Mouse (Mus musculus) ES-E14 (cell line): Measurements from ENCODE around the gene Cers6. TPM values are rescaled to one million over a fixed set of nuclear protein-coding genes. Genes with fewer than 3 reads are reported as not detected.

Experiments
- DNase-seq: peaks from one replicate; pipeline ENCODE4 v3.0.0-alpha.2; 2013; ENCODE audit warnings: low read depth, low spot score
- H3K27ac ChIP-seq: 2 replicates; pipeline ENCODE4 v1.5.1; 2012; ENCODE audit warnings: low read depth, mild to moderate bottlenecking, low read length, moderate library complexity, mixed read lengths; ENCODE audit not compliant: poor library complexity, insufficient read depth, severe bottlenecking
- H3K36me3 ChIP-seq: 2 replicates; pipeline ENCODE4 v1.6.1; 2012; ENCODE audit warnings: mild to moderate bottlenecking, low read length, moderate library complexity, mixed read lengths; ENCODE audit not compliant: control insufficient read depth, poor library complexity, insufficient read depth, severe bottlenecking
- H3K4me1 ChIP-seq, 2 experiments: fragments of 150-350 bp in 1 of 2; sonication (generic) in 1 of 2; 2 replicates each; pipeline ENCODE4 v1.6.1; 2012; ENCODE audit warnings: low read length in 2 of 2, mild to moderate bottlenecking in 1 of 2, mixed read lengths in 1 of 2; ENCODE audit not compliant: control insufficient read depth in 2 of 2, insufficient read depth in 2 of 2, poor library complexity in 1 of 2
- H3K4me3 ChIP-seq, 2 experiments: fragments of 150-350 bp in 1 of 2; sonication (generic) in 1 of 2; 2 replicates each; pipeline ENCODE4 v1.5.1; 2012; ENCODE audit warnings: low read length in 2 of 2, low read depth in 1 of 2, mild to moderate bottlenecking in 1 of 2, mixed read lengths in 1 of 2; ENCODE audit not compliant: insufficient read depth in 1 of 2, poor library complexity in 1 of 2, severe bottlenecking in 1 of 2
- H3K9ac ChIP-seq: 2 replicates; pipeline ENCODE4 v1.6.1; 2012; ENCODE audit warnings: low read depth, mild to moderate bottlenecking, low read length, mixed read lengths; ENCODE audit not compliant: poor library complexity, insufficient read depth, severe bottlenecking
- H3K9me3 ChIP-seq: fragments of 150-350 bp; sonication (generic); 2 replicates; pipeline ENCODE4 v1.6.1; 2012; ENCODE audit warnings: low read depth, mild to moderate bottlenecking, low read length; ENCODE audit not compliant: control insufficient read depth, insufficient read depth
- CHD2 ChIP-seq: IDR thresholded peaks from 2 replicates; pipeline ENCODE4 v1.6.1; 2014; ENCODE audit warnings: mild to moderate bottlenecking, low read depth, low read length, inconsistent platforms
- HCFC1 ChIP-seq: IDR thresholded peaks from 2 replicates; pipeline ENCODE4 v1.6.1; 2012; ENCODE audit warnings: low read length, inconsistent platforms, borderline replicate concordance; ENCODE audit not compliant: insufficient read depth
- MAFK ChIP-seq: IDR thresholded peaks from 2 replicates; pipeline ENCODE4 v1.6.1; 2014; ENCODE audit warnings: mild to moderate bottlenecking, low read depth, low read length, inconsistent platforms; ENCODE audit not compliant: insufficient read depth
- ZC3H11A ChIP-seq: IDR thresholded peaks from 2 replicates; pipeline ENCODE4 v1.6.1; 2012; ENCODE audit warnings: low read depth, mild to moderate bottlenecking, inconsistent platforms, low read length, borderline replicate concordance
- ZNF384 ChIP-seq: IDR thresholded peaks from 2 replicates; pipeline ENCODE4 v1.6.1; 2012; ENCODE audit warnings: low read depth, low read length, inconsistent platforms
- in situ Hi-C, 2 experiments: fragments of 600-800 bp; cut with MboI; formaldehyde crosslinking; loops; one replicate each; pipeline ENCODE4 v1.15.1; 2025; ENCODE audit warnings: low sequenced_read_pairs in 2 of 2, inconsistent platforms in 1 of 2; ENCODE audit not compliant: unreplicated experiment in 2 of 2
- total RNA-seq: library from RNA; depleted of rRNA; stranded (reverse); fragments of 300-350 nt; gene quantifications from 2 replicates; pipeline ENCODE4 v1.2.3, GENCODE M21; 2012

Gene Cers6
- total RNA-seq, 1 experiment, result 33.6 TPM

- Histone ChIP-seq H3K4me1 (peaks cover 0 to 4% of the 10 kb centered on the region in 2 experiments; a peak in 1 of 4 replicates), H3K27ac (no peak overlapping the region), H3K9ac (no peak overlapping the region), H3K9me3 (no peaks in the 10 kb centered on the region), H3K36me3 (no peaks in the 10 kb centered on the region), H3K4me3 (no peak overlapping the region)
- no peak for DNase-seq
- in situ Hi-C loops, result no loop called here
- no peak for TF ChIP-seq MAFK
- no peak for TF ChIP-seq HCFC1
- TF ChIP-seq ZNF384, result no peak
Measured at GRCm38 (mm10) chr2:68978244-68978643, 117.0 kb downstream of the Cers6 start.

- Histone ChIP-seq H3K9ac (no peak overlapping the region), H3K4me1 (peaks cover 0 to 4% of the 10 kb centered on the region in 2 experiments; a peak in 1 of 4 replicates), H3K36me3 (no peaks in the 10 kb centered on the region), H3K9me3 (no peaks in the 10 kb centered on the region), H3K4me3 (no peak overlapping the region), H3K27ac (no peak overlapping the region)
- TF ChIP-seq HCFC1, result no peak
- TF ChIP-seq ZC3H11A, result no peak
- TF ChIP-seq ZNF384, result no peak
- TF ChIP-seq CHD2, result no peak
- no peak for TF ChIP-seq MAFK
- DNase-seq, result no peak
- in situ Hi-C loops, result no loop called here
Measured at GRCm38 (mm10) chr2:68978660-68979604, 117.7 kb downstream of the Cers6 start.

GRCm38 (mm10) chr2:68981302-68981701 is 120.1 kb downstream of the Cers6 start:
- in situ Hi-C loops, result no loop called here
- H3K9ac ChIP-seq, result no peak overlapping the region
- H3K4me3 ChIP-seq, result no peak overlapping the region
- H3K9me3 ChIP-seq, result no peaks in the 10 kb centered on the region
- H3K27ac ChIP-seq, result no peak overlapping the region
- H3K4me1 ChIP-seq, result peaks cover 0 to 4% of the 10 kb centered on the region in 2 experiments; a peak in 1 of 4 replicates
- no peaks in the 10 kb centered on the region for H3K36me3 ChIP-seq
- TF ChIP-seq ZC3H11A (no peak), MAFK (no peak), ZNF384 (no peak), HCFC1 (no peak), CHD2 (no peak)
- no peak for DNase-seq

- Histone ChIP-seq H3K36me3 (no peaks in the 10 kb centered on the region), H3K4me1 (peaks cover 0 to 4% of the 10 kb centered on the region in 2 experiments; a peak in 1 of 4 replicates), H3K27ac (no peak overlapping the region), H3K4me3 (no peak overlapping the region), H3K9me3 (no peaks in the 10 kb centered on the region), H3K9ac (no peak overlapping the region)
- TF ChIP-seq ZC3H11A (no peak), MAFK (no peak), HCFC1 (no peak), ZNF384 (no peak), CHD2 (no peak)
- in situ Hi-C loops, result no loop called here
- no peak for DNase-seq
Measured at GRCm38 (mm10) chr2:68981756-68982409, 120.6 kb downstream of the Cers6 start.
